Mouse (Mus musculus): ENCODE results near the gene Unc79. TPM values are rescaled to one million over a fixed set of nuclear protein-coding genes. Genes with fewer than 3 reads are reported as not detected.

Unc79 gene
- total and polyA plus RNA-seq, 3 experiments = 0.04 to 0.86 (median 0.05) TPM

- Histone ChIP-seq H3K9me3 (replicated peaks; ENCODE audit: low read length) (no peaks in the 10 kb centered on the region), H3K4me2 (ENCODE audit: insufficient read depth, low read depth, poor library complexity, severe bottlenecking) (no peak overlapping the region), H3K79me2 (replicated peaks; ENCODE audit: control insufficient read depth, extremely low read depth, insufficient read depth, poor library complexity, severe bottlenecking) (no peaks in the 10 kb centered on the region), H3K27me3 (replicated peaks) (no peaks in the 10 kb centered on the region), H3K36me3 (replicated peaks in 1 of 2; ENCODE audit: control insufficient read depth in 1 of 2, insufficient read depth in 1 of 2, low read length in 1 of 2) (no peaks in the 10 kb centered on the region), H3K27ac (ENCODE audit: insufficient read depth, low read depth) (no peak overlapping the region), H3K4me3 (replicated peaks in 1 of 3; ENCODE audit: low read depth in 2 of 3, low read length in 2 of 3, poor library complexity in 1 of 3) (no peak overlapping the region), H3K4me1 (ENCODE audit: control insufficient read depth in 1 of 2, insufficient read depth in 2 of 2) (peaks cover 0 to 3% of the 10 kb centered on the region in 2 experiments; a peak in 1 of 4 replicates), H3K9ac (ENCODE audit: insufficient read depth, low read depth) (no peak overlapping the region)
- dilution Hi-C loops (cut with MboI; ENCODE audit: extremely low pct_ligation_motif_present, extremely low pct_unique_long_range_greater_than_20kb, low sequenced_read_pairs) = no loop called here
- no peak for TF ChIP-seq POLR2A (IDR thresholded peaks at IDR 0.05; ENCODE audit: low read depth, low read length)
- peak; percentile 11; the same call in 1 of the 2 replicates for TF ChIP-seq ZNF384 (IDR thresholded peaks at IDR 0.05; ENCODE audit: low read depth, low read length)
- in situ Hi-C loops (cut with MboI; ENCODE audit: low pct_ligation_motif_present, low pct_unique_long_range_greater_than_20kb, low sequenced_read_pairs) = loop anchor here (10.0 to 25.0 kb wide), 2 partner anchors 175 to 317 kb away; partner anchors contain the start of genes Btbd7, Cox8c, Moap1 and Tmem251
- no peak for DNase-seq (ENCODE audit: extremely low read depth)
Observed at GRCm38 (mm10) chr12:103062133-103062532, 113.5 kb downstream of the Unc79 start.

DNA sequence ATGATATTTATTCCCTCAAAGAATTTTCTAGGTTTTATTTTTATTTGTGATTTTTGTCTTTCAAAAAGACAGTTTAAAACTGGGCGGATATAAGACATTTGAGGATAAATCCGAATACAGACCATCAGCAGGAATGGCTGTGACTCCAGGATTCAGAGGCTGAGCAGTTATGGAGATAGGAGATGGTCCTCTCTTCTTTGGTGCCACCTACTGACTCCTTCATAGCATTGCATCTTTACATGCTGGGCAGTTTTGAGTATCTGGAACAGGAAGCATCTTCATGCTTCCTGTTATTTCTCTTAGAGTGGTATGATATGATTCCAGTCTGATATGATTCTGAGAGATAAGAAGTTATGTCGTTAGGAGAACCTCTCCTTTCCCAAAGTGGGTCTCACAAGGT lies 116.3 kb downstream of the Unc79 start:
- Histone ChIP-seq H3K36me3 (replicated peaks in 1 of 2; ENCODE audit: control insufficient read depth in 1 of 2, insufficient read depth in 1 of 2, low read length in 1 of 2) (no peaks in the 10 kb centered on the region), H3K9me3 (replicated peaks; ENCODE audit: low read length) (peaks cover 4% of the 10 kb centered on the region), H3K79me2 (replicated peaks; ENCODE audit: control insufficient read depth, extremely low read depth, insufficient read depth, poor library complexity, severe bottlenecking) (no peaks in the 10 kb centered on the region), H3K27ac (ENCODE audit: insufficient read depth, low read depth) (no peak overlapping the region), H3K4me2 (ENCODE audit: insufficient read depth, low read depth, poor library complexity, severe bottlenecking) (no peak overlapping the region; the same call in 1 of the 2 replicates), H3K9ac (ENCODE audit: insufficient read depth, low read depth) (no peak overlapping the region), H3K4me3 (replicated peaks in 1 of 3; ENCODE audit: low read depth in 2 of 3, low read length in 2 of 3, poor library complexity in 1 of 3) (no peak overlapping the region), H3K4me1 (ENCODE audit: control insufficient read depth in 1 of 2, insufficient read depth in 2 of 2) (no peaks in the 10 kb centered on the region; a peak in 1 of 4 replicates), H3K27me3 (replicated peaks) (no peaks in the 10 kb centered on the region)
- dilution Hi-C loops (cut with MboI; ENCODE audit: extremely low pct_ligation_motif_present, extremely low pct_unique_long_range_greater_than_20kb, low sequenced_read_pairs) (no loop called here), in situ Hi-C loops (cut with MboI; ENCODE audit: low pct_ligation_motif_present, low pct_unique_long_range_greater_than_20kb, low sequenced_read_pairs) (loop anchor here (10.0 to 25.0 kb wide), 2 partner anchors 178 to 320 kb away; partner anchors contain the start of genes Btbd7, Cox8c, Moap1 and Tmem251)
- peak; percentile 62 for DNase-seq (ENCODE audit: extremely low read depth)
- TF ChIP-seq RAD21 (IDR thresholded peaks at IDR 0.05; ENCODE audit: low read depth, low read length) (peak; percentile 90), MXI1 (IDR thresholded peaks at IDR 0.05; ENCODE audit: low read depth, low read length) (no peak), POLR2A (IDR thresholded peaks at IDR 0.05; ENCODE audit: low read depth, low read length) (no peak), EP300 (IDR thresholded peaks at IDR 0.05; ENCODE audit: low read length) (no peak), ELF1 (IDR thresholded peaks at IDR 0.05; ENCODE audit: low read depth, low read length) (peak; percentile 68), NRF1 (IDR thresholded peaks at IDR 0.05; ENCODE audit: low read depth, low read length) (no peak), SMC3 (IDR thresholded peaks at IDR 0.05; ENCODE audit: low read depth, low read length) (peak; percentile 68), RCOR1 (conservative IDR thresholded peaks at IDR 0.05; ENCODE audit: low read depth, low read length) (no peak), TCF12 (IDR thresholded peaks at IDR 0.05; ENCODE audit: low read depth, low read length) (no peak), CTCF (conservative IDR thresholded peaks at IDR 0.05 in 1 of 2, IDR thresholded peaks at IDR 0.05 in 1 of 2; ENCODE audit: low read depth in 2 of 2, low read length in 2 of 2) (peak; percentile 66 to 86)

- TF ChIP-seq ELF1 (IDR thresholded peaks at IDR 0.05; ENCODE audit: low read depth, low read length) = no peak
- no peak for TF ChIP-seq MAZ (IDR thresholded peaks at IDR 0.05; ENCODE audit: low read depth, low read length)
- no peak for TF ChIP-seq USF2 (conservative IDR thresholded peaks at IDR 0.05; ENCODE audit: low read depth, low read length)
- no peak for TF ChIP-seq JUND (conservative IDR thresholded peaks at IDR 0.05; ENCODE audit: low read depth, low read length)
- no peak for TF ChIP-seq MXI1 (IDR thresholded peaks at IDR 0.05; ENCODE audit: low read depth, low read length)
- no peak for TF ChIP-seq CHD2 (IDR thresholded peaks at IDR 0.05; ENCODE audit: low read length)
- TF ChIP-seq ZKSCAN1 (IDR thresholded peaks at IDR 0.05; ENCODE audit: borderline replicate concordance, low read depth, low read length) = no peak
- TF ChIP-seq TCF12 (IDR thresholded peaks at IDR 0.05; ENCODE audit: low read depth, low read length) = no peak
- no peak for TF ChIP-seq E2F4 (IDR thresholded peaks at IDR 0.05; ENCODE audit: insufficient replicate concordance, low read depth, low read length)
- no peak for TF ChIP-seq ZC3H11A (IDR thresholded peaks at IDR 0.05; ENCODE audit: low read depth, low read length)
- Histone ChIP-seq H3K27ac (ENCODE audit: insufficient read depth, low read depth) (no peak overlapping the region), H3K9ac (ENCODE audit: insufficient read depth, low read depth) (no peak overlapping the region), H3K79me2 (replicated peaks; ENCODE audit: control insufficient read depth, extremely low read depth, insufficient read depth, poor library complexity, severe bottlenecking) (no peaks in the 10 kb centered on the region), H3K9me3 (replicated peaks; ENCODE audit: low read length) (peaks cover 4% of the 10 kb centered on the region), H3K4me3 (replicated peaks in 1 of 3; ENCODE audit: low read depth in 2 of 3, low read length in 2 of 3, poor library complexity in 1 of 3) (no peak overlapping the region), H3K36me3 (replicated peaks in 1 of 2; ENCODE audit: control insufficient read depth in 1 of 2, insufficient read depth in 1 of 2, low read length in 1 of 2) (no peaks in the 10 kb centered on the region), H3K27me3 (replicated peaks) (no peaks in the 10 kb centered on the region), H3K4me1 (ENCODE audit: control insufficient read depth in 1 of 2, insufficient read depth in 2 of 2) (no peaks in the 10 kb centered on the region; a peak in 1 of 4 replicates), H3K4me2 (ENCODE audit: insufficient read depth, low read depth, poor library complexity, severe bottlenecking) (no peak overlapping the region)
- no peak for DNase-seq (ENCODE audit: extremely low read depth)
- dilution Hi-C loops (cut with MboI; ENCODE audit: extremely low pct_ligation_motif_present, extremely low pct_unique_long_range_greater_than_20kb, low sequenced_read_pairs) (no loop called here), in situ Hi-C loops (cut with MboI; ENCODE audit: low pct_ligation_motif_present, low pct_unique_long_range_greater_than_20kb, low sequenced_read_pairs) (loop anchor here (10.0 to 25.0 kb wide), 2 partner anchors 181 to 323 kb away; partner anchors contain the start of genes Btbd7, Cox8c, Moap1 and Tmem251)
Observed at GRCm38 (mm10) chr12:103068161-103068560, 119.5 kb downstream of the Unc79 start.
